Mouse (Mus musculus) cortical plate, adult 2 months (tissue): ENCODE results near the gene Tbx1.

Experiments used
- CTCF ChIP-seq: fragments of 200-500 bp; IDR thresholded peaks from 2 replicates; pipeline ENCODE4 v1.5.1; 2011; ENCODE audit warnings: mild to moderate bottlenecking, control low read depth, low read length; ENCODE audit not compliant: insufficient read depth; ENCODE audit errors: extremely low read depth
- POLR2A ChIP-seq: fragments of 200-500 bp; IDR thresholded peaks from 2 replicates; pipeline ENCODE4 v1.6.1; 2011; ENCODE audit warnings: mild to moderate bottlenecking, low read length, control low read depth; ENCODE audit not compliant: insufficient read depth; ENCODE audit errors: extremely low read depth

DNA sequence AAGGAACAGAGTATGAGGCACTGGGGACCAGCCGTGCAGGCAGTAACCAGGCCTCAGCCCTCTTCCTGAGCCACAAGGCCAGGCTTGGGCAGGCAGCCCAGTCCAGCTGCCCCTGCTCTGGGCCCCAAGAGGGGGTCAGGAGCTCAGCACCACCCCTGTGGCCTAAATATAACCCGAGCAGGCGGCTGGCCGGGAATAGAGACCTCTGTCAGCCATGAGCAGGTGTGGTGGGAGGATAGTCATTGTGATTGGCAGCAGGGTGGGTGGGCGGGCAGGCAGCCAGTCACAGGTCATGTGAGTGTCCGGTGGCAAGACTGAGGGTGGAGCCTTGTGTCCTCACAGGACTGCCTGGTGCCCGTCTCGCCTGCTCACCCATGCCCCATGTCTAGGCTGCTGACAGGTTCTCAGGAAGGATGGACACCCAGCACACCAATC, 13.8 kb upstream of the Tbx1 start:
- TF ChIP-seq CTCF: no peak
- no peak for TF ChIP-seq POLR2A
